Mouse (Mus musculus) stomach, postnatal 0 days (tissue): ENCODE measurements around the gene Abhd2. TPM values are rescaled to one million over a fixed set of nuclear protein-coding genes. Genes with fewer than 3 reads are reported as not detected.

Experiments
- ATAC-seq: fragments of 200-750 bp; cut with Nextera tagmentation; 2 replicates; pipeline ENCODE4 v1.8.0; 2017; ENCODE audit not compliant: low FRiP score, low TSS enrichment
- DNase-seq: peaks from one replicate; pipeline ENCODE4 v3.0.0-alpha.2; 2016; ENCODE audit warnings: low spot score
- H3K27ac ChIP-seq: fragments of 300-500 bp; sonication (generic); replicated peaks from 2 replicates; pipeline ENCODE4 v1.5.1; 2014; ENCODE audit warnings: mild to moderate bottlenecking, control low read depth
- H3K27me3 ChIP-seq: fragments of 300-500 bp; sonication (generic); 2 replicates; pipeline ENCODE4 v1.6.1; 2014; ENCODE audit warnings: low read length; ENCODE audit not compliant: control insufficient read depth, insufficient read depth
- H3K36me3 ChIP-seq: fragments of 300-500 bp; sonication (generic); 2 replicates; pipeline ENCODE4 v1.6.1; 2014; ENCODE audit warnings: low read length, mixed read lengths; ENCODE audit not compliant: control insufficient read depth, insufficient read depth
- H3K4me1 ChIP-seq: fragments of 300-500 bp; sonication (generic); replicated peaks from 2 replicates; pipeline ENCODE4 v1.6.1; 2014; ENCODE audit warnings: antibody characterized with exemption; ENCODE audit not compliant: control insufficient read depth, insufficient read depth
- H3K4me2 ChIP-seq: fragments of 300-500 bp; sonication (generic); replicated peaks from 2 replicates; pipeline ENCODE4 v1.6.1; 2014; ENCODE audit warnings: low read depth, mild to moderate bottlenecking, control low read depth, moderate library complexity
- H3K4me3 ChIP-seq: fragments of 300-500 bp; sonication (generic); 2 replicates; pipeline ENCODE4 v1.5.1; 2014; ENCODE audit warnings: low read depth, low read length, control low read depth
- H3K9ac ChIP-seq: fragments of 300-500 bp; sonication (generic); 2 replicates; pipeline ENCODE4 v1.6.1; 2014; ENCODE audit warnings: mild to moderate bottlenecking, low read length, control low read depth, mixed read lengths
- H3K9me3 ChIP-seq: fragments of 300-500 bp; sonication (generic); 2 replicates; pipeline ENCODE4 v1.6.1; 2016; ENCODE audit warnings: low read length; ENCODE audit not compliant: control insufficient read depth
- CTCF ChIP-seq: IDR thresholded peaks from 2 replicates; pipeline ENCODE4 v1.5.1; 2016; ENCODE audit warnings: antibody characterized with exemption, low read depth, mild to moderate bottlenecking, moderate library complexity
- EP300 ChIP-seq: optimal IDR thresholded peaks from 2 replicates; pipeline ENCODE3; 2016; ENCODE audit warnings: antibody characterized with exemption
- WGBS: fragments of 180-500 bp; shearing (Covaris S2); extraction: QIAGEN DNeasy Blood & Tissue Kit; methylation state at CpG from one replicate; pipeline ENCODE4 v1.1.7; 2014; 5-methylcytosine and 5-hydroxymethylcytosine counted together
- polyA plus RNA-seq: library from polyadenylated mRNA; unstranded; fragments of >200 nt; fragmentation: Nextera tagmentation; extraction: Ambion mirVana; gene quantifications from 2 replicates; pipeline ENCODE4 v1.2.1, GENCODE M21; 2015

Gene Abhd2
- polyA plus RNA-seq, 1 experiment from 2014 or later, result 27.5 TPM

DNA sequence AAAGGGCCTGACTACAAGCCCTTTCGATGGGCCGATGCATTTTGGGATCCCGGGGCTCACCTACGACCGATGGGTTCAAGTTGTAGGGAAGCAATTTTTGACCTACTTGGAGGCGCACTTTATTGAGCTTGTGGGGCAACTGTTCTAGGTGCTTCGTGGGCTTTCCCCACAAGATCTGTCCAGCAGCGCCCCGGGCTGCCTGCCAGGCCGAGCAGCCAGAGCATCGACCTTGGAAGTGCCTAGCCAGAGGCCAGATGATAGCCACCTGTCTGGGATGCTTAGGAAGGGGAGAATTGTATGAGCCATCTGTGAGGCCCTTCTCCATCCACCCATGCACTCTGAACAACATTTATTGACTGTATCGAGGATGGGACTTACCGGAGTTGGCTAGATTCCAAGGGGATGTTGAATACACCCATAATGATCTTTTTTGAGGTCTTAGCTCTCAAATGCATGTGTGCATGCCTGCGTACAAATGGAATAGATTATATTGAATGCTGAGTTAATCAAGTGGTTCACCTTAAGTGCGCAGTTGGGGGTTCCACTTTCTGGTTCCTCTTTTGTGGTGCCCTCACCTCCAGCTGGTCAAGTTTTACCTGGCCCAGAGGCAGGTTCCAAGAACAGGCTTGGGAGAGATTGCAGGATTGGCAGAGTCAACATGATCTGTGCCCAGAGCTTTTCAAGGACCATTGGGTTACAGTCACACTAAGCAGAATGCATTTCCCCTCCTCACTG, 906 bp downstream of the Abhd2 start:
- H3K27me3 ChIP-seq, result no peaks in the 10 kb centered on the region
- no peaks in the 10 kb centered on the region for H3K36me3 ChIP-seq
- H3K27ac ChIP-seq, result peak overlapping the region; percentile 92
- no peaks in the 10 kb centered on the region for H3K9me3 ChIP-seq
- 11% methylated on average over 15 of the region's 15 CpGs for WGBS
- peak overlapping the region; percentile 82 for H3K4me2 ChIP-seq
- peaks cover 11% of the 10 kb centered on the region for H3K4me1 ChIP-seq
- H3K4me3 ChIP-seq, result peak overlapping the region; percentile 61
- ATAC-seq, result no peak
- peak; percentile 49 for DNase-seq
- TF ChIP-seq EP300 (no peak), CTCF (no peak; the same call in 1 of the 2 replicates)
- H3K9ac ChIP-seq, result peak overlapping the region; percentile 82

- peak overlapping the region; percentile 92 for H3K27ac ChIP-seq
- DNase-seq (no peak), ATAC-seq (no peak)
- H3K9ac ChIP-seq, result peak overlapping the region; percentile 82; the same call in 1 of the 2 replicates
- peak overlapping the region; percentile 61 for H3K4me3 ChIP-seq
- peak overlapping the region; percentile 82 for H3K4me2 ChIP-seq
- TF ChIP-seq EP300 (no peak), CTCF (no peak)
- WGBS, result 58% methylated on average over 8 of the region's 8 CpGs
- H3K36me3 ChIP-seq, result no peaks in the 10 kb centered on the region
- peaks cover 11% of the 10 kb centered on the region for H3K4me1 ChIP-seq
- H3K9me3 ChIP-seq, result no peaks in the 10 kb centered on the region
- H3K27me3 ChIP-seq, result no peaks in the 10 kb centered on the region
Observed at GRCm38 (mm10) chr7:79274473-79275010, 1.5 kb downstream of the Abhd2 start.

DNA sequence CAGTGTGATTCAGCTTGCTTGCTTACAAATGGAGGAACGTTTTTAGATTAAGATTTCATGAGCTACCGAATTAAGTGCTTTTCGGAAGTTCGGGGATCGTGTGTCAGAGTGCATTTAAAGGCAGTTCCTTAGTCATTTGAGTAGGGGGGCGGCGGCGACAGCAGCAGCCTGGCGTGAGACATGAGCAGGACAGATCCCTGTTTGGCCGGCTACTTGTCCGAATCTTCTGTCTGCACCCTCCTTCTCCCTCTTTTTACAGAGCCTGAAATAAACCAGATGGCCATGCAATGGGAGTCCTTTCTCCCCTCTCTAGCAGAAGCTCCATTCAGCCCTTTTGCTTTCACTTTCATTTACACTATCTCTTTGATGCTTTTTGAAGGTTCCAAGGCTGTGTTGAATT, 2.3 kb downstream of the Abhd2 start:
- H3K9ac ChIP-seq, result peak overlapping the region; percentile 52

GRCm38 (mm10) chr7:79278432-79278831, 5.4 kb downstream of the Abhd2 start:
- Histone ChIP-seq H3K9ac (no peak overlapping the region), H3K4me3 (no peak overlapping the region), H3K27ac (peak overlapping the region; percentile 87), H3K36me3 (no peaks in the 10 kb centered on the region), H3K4me1 (peaks cover 15% of the 10 kb centered on the region), H3K9me3 (no peaks in the 10 kb centered on the region), H3K27me3 (no peaks in the 10 kb centered on the region), H3K4me2 (no peak overlapping the region)
- ATAC-seq (no peak), DNase-seq (peak; percentile 37)
- WGBS, result 57% methylated on average over 13 of the region's 13 CpGs
- no peak for TF ChIP-seq EP300
- no peak for TF ChIP-seq CTCF

More for the DNA sequence above, 2.3 kb downstream of the Abhd2 start:
- H3K4me2 ChIP-seq, result peak overlapping the region; percentile 82
- TF ChIP-seq CTCF (no peak), EP300 (no peak)
- 14% methylated on average over 11 of the region's 11 CpGs for WGBS
- DNase-seq (no peak), ATAC-seq (no peak)
- H3K36me3 ChIP-seq, result no peaks in the 10 kb centered on the region
- H3K4me3 ChIP-seq, result peak overlapping the region; percentile 61
- H3K9me3 ChIP-seq, result no peaks in the 10 kb centered on the region
- H3K27ac ChIP-seq, result peak overlapping the region; percentile 84
- peaks cover 11% of the 10 kb centered on the region for H3K4me1 ChIP-seq
- H3K27me3 ChIP-seq, result no peaks in the 10 kb centered on the region

- H3K9ac ChIP-seq, result peak overlapping the region; percentile 43
- peak; percentile 84 for ATAC-seq
Observed at GRCm38 (mm10) chr7:79279376-79280029, 6.5 kb downstream of the Abhd2 start.

More at GRCm38 (mm10) chr7:79279376-79280029, 6.5 kb downstream of the Abhd2 start:
- Histone ChIP-seq H3K4me2 (peak overlapping the region; percentile 17; the same call in 1 of the 2 replicates), H3K4me3 (no peak overlapping the region), H3K4me1 (peaks cover 12% of the 10 kb centered on the region), H3K27me3 (no peaks in the 10 kb centered on the region), H3K27ac (peak overlapping the region; percentile 87), H3K36me3 (no peaks in the 10 kb centered on the region), H3K9me3 (no peaks in the 10 kb centered on the region)
- 44% methylated on average over 10 of the region's 10 CpGs for WGBS
- TF ChIP-seq CTCF (no peak), EP300 (no peak)
- DNase-seq, result peak; percentile 56
